Mouse (Mus musculus) intestine, embryonic 14.5 days (tissue): ENCODE measurements at regions not wholly inside any gene's neighbourhood (a gene's known extent, or its start where the extent isn't known, plus 50 kb on each side); places are given as distances from the start of the nearest gene placed in this dataset.

Source experiments
- ATAC-seq: fragments of 200-750 bp; cut with Nextera tagmentation; replicated peaks from 2 replicates; pipeline ENCODE4 v1.8.0; 2017; ENCODE audit warnings: low read depth, moderate number of reproducible peaks, moderate TSS enrichment, moderate library complexity; ENCODE audit not compliant: low FRiP score, low TSS enrichment
- DNase-seq: peaks from one replicate; pipeline ENCODE4 v3.0.0-alpha.2; 2018; ENCODE audit warnings: low spot score
- H3K27ac ChIP-seq: fragments of 300-500 bp; sonication (generic); 2 replicates; pipeline ENCODE4 v1.5.1; 2014; ENCODE audit warnings: low read depth, mild to moderate bottlenecking, control low read depth
- H3K27me3 ChIP-seq: fragments of 300-500 bp; sonication (generic); replicated peaks from 2 replicates; pipeline ENCODE4 v1.6.1; 2014; ENCODE audit warnings: low read length, control low read depth; ENCODE audit not compliant: control insufficient read depth, insufficient read depth
- H3K36me3 ChIP-seq: fragments of 300-500 bp; sonication (generic); 2 replicates; pipeline ENCODE4 v1.6.1; 2014; ENCODE audit warnings: low read length, control low read depth; ENCODE audit not compliant: control insufficient read depth, insufficient read depth
- H3K4me1 ChIP-seq: fragments of 300-500 bp; sonication (generic); replicated peaks from 2 replicates; pipeline ENCODE4 v1.6.1; 2014; ENCODE audit warnings: low read length, control low read depth, mixed read lengths; ENCODE audit not compliant: control insufficient read depth, insufficient read depth
- H3K4me2 ChIP-seq: fragments of 300-500 bp; sonication (generic); 2 replicates; pipeline ENCODE4 v1.6.1; 2014; ENCODE audit warnings: low read length
- H3K4me3 ChIP-seq: fragments of 300-500 bp; sonication (generic); 2 replicates; pipeline ENCODE4 v1.5.1; 2014; ENCODE audit warnings: low read depth, low read length, control low read depth, mixed read lengths
- H3K9ac ChIP-seq: fragments of 300-500 bp; sonication (generic); 2 replicates; pipeline ENCODE4 v1.6.1; 2014; ENCODE audit warnings: mild to moderate bottlenecking, low read length
- H3K9me3 ChIP-seq: fragments of 300-500 bp; sonication (generic); 2 replicates; pipeline ENCODE4 v1.6.1; 2016; ENCODE audit warnings: low read length, control low read depth; ENCODE audit not compliant: control insufficient read depth
- WGBS: fragments of 180-500 bp; shearing (Covaris S2); extraction: QIAGEN DNeasy Blood & Tissue Kit; methylation state at CpG from one replicate; pipeline ENCODE4 v1.1.7; 2014; 5-methylcytosine and 5-hydroxymethylcytosine counted together

DNA sequence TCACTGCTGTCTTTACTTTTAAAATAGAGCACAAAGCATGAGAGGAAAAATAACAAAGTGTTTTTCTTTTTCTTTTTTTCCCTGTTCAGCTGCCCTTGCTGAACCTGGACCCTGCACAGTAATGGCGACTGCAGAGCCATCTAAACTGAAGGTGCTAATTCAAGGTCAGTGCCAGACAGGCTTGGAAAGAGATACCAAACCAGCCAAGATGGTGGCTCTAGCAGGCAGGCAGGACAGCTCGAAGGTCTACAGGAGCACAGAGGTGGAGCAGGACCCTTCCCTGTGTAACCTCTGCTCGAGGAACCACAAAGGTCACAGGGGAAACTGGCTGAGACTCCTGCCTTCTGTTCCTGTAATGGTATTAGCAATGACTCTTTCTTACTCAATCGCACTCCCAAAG lies 326.7 kb downstream of the Gm45692 start:
- WGBS, result 61% methylated on average over 4 of the region's 4 CpGs
- no peak overlapping the region for H3K4me3 ChIP-seq
- H3K9ac ChIP-seq, result no peak overlapping the region
- no peak overlapping the region for H3K27ac ChIP-seq
- H3K36me3 ChIP-seq, result no peaks in the 10 kb centered on the region
- no peaks in the 10 kb centered on the region for H3K9me3 ChIP-seq
- DNase-seq (no peak), ATAC-seq (no peak)
- H3K4me2 ChIP-seq, result no peak overlapping the region
- H3K27me3 ChIP-seq, result no peaks in the 10 kb centered on the region
- H3K4me1 ChIP-seq, result peaks cover 8% of the 10 kb centered on the region

DNA sequence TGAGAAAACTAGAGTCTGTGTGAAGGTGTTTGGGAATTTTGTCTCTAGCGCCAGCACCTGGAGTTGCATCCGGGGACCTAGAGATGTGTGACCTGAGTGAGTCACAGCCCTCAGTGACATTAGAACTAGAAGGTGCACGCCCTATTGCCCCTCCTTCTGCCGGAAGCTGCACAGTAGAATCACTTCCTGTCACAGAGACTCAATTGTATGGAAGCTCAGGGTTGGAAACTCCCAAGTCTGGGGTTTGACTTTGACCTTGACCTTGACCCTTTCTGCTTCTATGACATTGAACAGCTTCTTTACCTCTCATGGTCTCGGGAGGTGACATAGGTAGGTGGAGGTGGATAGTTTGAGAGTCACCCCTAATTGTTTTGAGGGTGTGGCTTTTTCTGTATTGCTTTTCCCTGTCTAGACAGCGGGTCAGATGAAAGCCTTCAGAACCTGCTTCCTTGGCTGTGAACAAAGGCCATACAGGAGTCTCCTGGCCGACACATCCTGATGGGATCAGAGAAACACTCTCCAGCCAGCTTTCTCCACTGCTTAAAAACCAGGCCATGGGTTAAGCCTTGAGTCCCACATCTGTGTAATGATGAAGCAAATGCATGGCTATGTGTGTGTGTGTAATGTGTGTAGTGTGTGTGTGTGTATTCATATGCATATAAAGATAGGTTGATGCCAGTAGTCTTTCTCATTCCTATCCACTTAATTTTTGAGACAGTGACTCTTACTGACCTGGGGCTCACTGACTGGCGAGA lies 328.7 kb downstream of the Gm45692 start:
- Histone ChIP-seq H3K36me3 (no peaks in the 10 kb centered on the region), H3K27ac (no peak overlapping the region), H3K9ac (no peak overlapping the region), H3K4me2 (no peak overlapping the region), H3K4me1 (no peaks in the 10 kb centered on the region; the same call in 1 of the 2 replicates), H3K4me3 (no peak overlapping the region), H3K27me3 (no peaks in the 10 kb centered on the region), H3K9me3 (no peaks in the 10 kb centered on the region)
- no peak for ATAC-seq
- WGBS, result 88% methylated on average over 8 of the region's 8 CpGs
- no peak for DNase-seq

DNA sequence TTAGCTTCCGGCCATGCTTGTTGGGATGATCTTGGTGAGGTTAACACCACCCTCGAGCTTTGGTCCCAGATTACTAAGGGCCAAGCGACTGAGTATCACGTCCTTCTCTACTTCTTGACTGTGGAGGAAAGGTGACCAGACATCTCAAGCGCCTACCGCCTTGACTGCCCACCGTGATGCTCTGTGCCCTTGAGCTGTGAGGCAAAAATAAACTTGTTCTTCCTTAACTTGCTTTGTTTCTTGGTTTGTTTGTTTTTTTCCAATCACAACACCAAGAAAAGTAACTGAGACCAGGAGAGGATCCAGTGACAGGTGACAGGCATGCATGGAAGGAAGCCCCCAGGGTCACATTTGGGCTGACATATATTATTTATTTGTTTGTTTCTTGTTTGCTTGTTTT lies 330.0 kb downstream of the Gm45692 start:
- Histone ChIP-seq H3K36me3 (no peaks in the 10 kb centered on the region), H3K9me3 (no peaks in the 10 kb centered on the region), H3K4me3 (no peak overlapping the region), H3K27ac (no peak overlapping the region), H3K4me2 (no peak overlapping the region), H3K4me1 (no peaks in the 10 kb centered on the region; the same call in 1 of the 2 replicates), H3K9ac (no peak overlapping the region), H3K27me3 (no peaks in the 10 kb centered on the region)
- no peak for DNase-seq
- WGBS, result 94% methylated on average over 7 of the region's 7 CpGs
- no peak for ATAC-seq

DNA sequence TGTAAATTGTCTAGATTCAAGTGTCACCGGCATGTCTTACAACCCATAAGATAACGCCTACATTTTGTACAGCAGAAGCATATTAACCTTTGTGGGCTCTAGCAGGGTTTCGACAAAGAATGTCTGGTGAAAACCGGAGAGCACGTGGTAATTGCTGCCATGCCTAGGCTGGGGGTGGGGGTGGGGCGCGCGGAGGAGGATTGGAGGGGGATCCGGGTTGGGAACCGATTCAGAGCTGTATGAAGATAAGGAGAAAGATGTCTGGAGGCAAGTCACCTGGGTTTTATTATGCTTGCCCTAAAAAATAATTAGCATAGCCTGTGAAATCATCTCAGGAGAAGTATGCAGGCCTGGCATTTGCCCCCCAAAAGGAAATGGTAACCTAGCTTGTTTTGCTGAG lies 331.2 kb downstream of the Gm45692 start:
- Histone ChIP-seq H3K27ac (no peak overlapping the region), H3K9ac (no peak overlapping the region), H3K9me3 (no peaks in the 10 kb centered on the region), H3K27me3 (no peaks in the 10 kb centered on the region), H3K4me2 (no peak overlapping the region), H3K36me3 (no peaks in the 10 kb centered on the region), H3K4me1 (no peaks in the 10 kb centered on the region; the same call in 1 of the 2 replicates), H3K4me3 (no peak overlapping the region)
- WGBS, result 49% methylated on average over 10 of the region's 10 CpGs
- no peak for DNase-seq
- no peak for ATAC-seq

DNA sequence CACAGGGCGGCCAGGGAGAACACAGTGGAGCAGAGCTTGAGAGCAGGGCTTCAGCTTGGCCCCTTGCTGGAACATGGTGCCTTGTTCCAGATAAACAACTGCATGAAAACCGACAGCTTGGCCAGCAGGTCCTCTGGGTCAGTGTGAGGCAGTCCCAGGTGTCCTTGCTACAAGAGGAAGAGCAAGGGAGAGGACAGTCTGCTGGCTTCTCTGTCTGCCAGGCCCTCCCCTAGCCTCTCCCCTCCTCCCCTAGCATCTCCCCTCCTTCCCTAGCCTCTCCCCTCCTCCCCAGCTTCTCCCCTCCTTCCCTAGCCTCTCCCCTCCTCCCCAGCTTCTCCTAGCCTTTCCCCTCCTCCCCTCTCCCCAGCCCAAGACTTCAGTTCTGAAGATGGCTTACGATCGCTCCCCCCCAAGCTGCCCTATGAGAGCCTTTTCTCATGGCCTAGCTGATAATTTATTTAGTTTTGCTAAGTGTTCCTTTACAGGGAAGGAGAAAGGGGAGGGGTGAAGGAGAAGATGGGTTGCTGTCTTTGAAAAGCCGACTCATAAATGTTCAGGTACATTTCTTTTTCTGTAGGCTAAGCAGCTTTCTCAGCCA lies 333.7 kb downstream of the Gm45692 start:
- no peaks in the 10 kb centered on the region for H3K36me3 ChIP-seq
- WGBS, result 33% methylated on average over 5 of the region's 5 CpGs
- H3K4me1 ChIP-seq, result no peaks in the 10 kb centered on the region; the same call in 1 of the 2 replicates
- no peaks in the 10 kb centered on the region for H3K27me3 ChIP-seq
- ATAC-seq, result no peak
- H3K9me3 ChIP-seq, result no peaks in the 10 kb centered on the region
- no peak overlapping the region for H3K4me2 ChIP-seq
- H3K4me3 ChIP-seq, result no peak overlapping the region
- no peak for DNase-seq
- no peak overlapping the region for H3K9ac ChIP-seq
- no peak overlapping the region for H3K27ac ChIP-seq

- DNase-seq, result no peak
- H3K9ac ChIP-seq, result no peak overlapping the region
- H3K9me3 ChIP-seq, result no peaks in the 10 kb centered on the region
- no peak overlapping the region for H3K4me2 ChIP-seq
- no peaks in the 10 kb centered on the region for H3K4me1 ChIP-seq
- WGBS, result 69% methylated on average over 2 of the region's 2 CpGs
- no peaks in the 10 kb centered on the region for H3K27me3 ChIP-seq
- no peak overlapping the region for H3K27ac ChIP-seq
- H3K36me3 ChIP-seq, result no peaks in the 10 kb centered on the region
- no peak for ATAC-seq
- H3K4me3 ChIP-seq, result no peak overlapping the region
Observed at GRCm38 (mm10) chr8:26465346-26465745, 346.0 kb downstream of the Gm45692 start.

GRCm38 (mm10) chr8:26468441-26468840 lies 349.1 kb downstream of the Gm45692 start:
- Histone ChIP-seq H3K4me3 (no peak overlapping the region), H3K36me3 (no peaks in the 10 kb centered on the region), H3K27me3 (no peaks in the 10 kb centered on the region), H3K9me3 (no peaks in the 10 kb centered on the region), H3K4me2 (no peak overlapping the region), H3K9ac (no peak overlapping the region), H3K27ac (no peak overlapping the region), H3K4me1 (no peaks in the 10 kb centered on the region)
- no peak for DNase-seq
- 76% methylated on average over 2 of the region's 2 CpGs for WGBS
- ATAC-seq, result 0 out of 2 replicates have a peak, but pooled peaks have one; percentile 43

DNA sequence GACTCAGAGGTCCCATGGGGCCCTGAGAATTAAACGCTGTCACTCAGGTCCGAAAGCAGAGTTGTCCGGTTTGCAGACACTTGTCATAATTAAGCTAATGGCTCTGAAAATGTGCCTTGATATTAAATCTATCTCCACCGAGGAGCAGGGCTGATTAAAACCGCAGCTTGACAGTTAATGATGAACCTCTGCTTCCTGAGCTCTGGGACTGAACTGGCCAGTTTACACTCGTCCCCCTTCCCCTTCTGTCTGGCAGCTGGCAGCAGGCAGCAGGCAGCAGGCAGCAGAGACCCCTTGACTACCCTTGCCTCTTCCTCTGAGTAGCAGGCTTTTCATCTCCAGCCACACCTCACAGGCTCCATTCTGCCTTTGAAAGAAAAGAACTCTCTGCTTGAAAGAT lies 350.4 kb downstream of the Gm45692 start:
- Histone ChIP-seq H3K36me3 (no peaks in the 10 kb centered on the region), H3K4me1 (no peaks in the 10 kb centered on the region), H3K27ac (no peak overlapping the region), H3K9ac (no peak overlapping the region), H3K4me2 (no peak overlapping the region), H3K9me3 (no peaks in the 10 kb centered on the region), H3K27me3 (no peaks in the 10 kb centered on the region), H3K4me3 (no peak overlapping the region)
- DNase-seq, result no peak
- WGBS, result 49% methylated on average over 6 of the region's 6 CpGs
- ATAC-seq, result no peak
